Mouse (Mus musculus) megakaryocyte, embryonic 14.5 days (primary cell): ENCODE measurements around the gene Tmem211.

Source experiments
- FLI1 ChIP-seq: IDR thresholded peaks from 2 replicates; pipeline ENCODE4 v1.6.1; 2012; ENCODE audit warnings: low read length, inconsistent platforms, mixed read lengths
- GATA1 ChIP-seq: IDR thresholded peaks from 3 replicates; pipeline ENCODE4 v1.6.1; 2012; ENCODE audit warnings: mixed read lengths, low read length, inconsistent platforms, borderline replicate concordance

- TF ChIP-seq GATA1 (no peak), FLI1 (no peak)
Observed at GRCm38 (mm10) chr5:113214455-113214854, 12.3 kb upstream of the Tmem211 start.
